Mouse (Mus musculus): ENCODE data around the gene Ada.

The Ada gene

GRCm38 (mm10) chr2:163749647-163750611, at the start of gene Ada:
Gene Ada, minus strand, starts transcription at chr2:163750239.
- DNase-seq (ENCODE audit: low read depth, low spot score), result peak; percentile 38

GRCm38 (mm10) chr2:163798411-163798810, 48.4 kb upstream of the Ada start:
- DNase-seq (ENCODE audit: low read depth, low spot score), result no peak

DNA sequence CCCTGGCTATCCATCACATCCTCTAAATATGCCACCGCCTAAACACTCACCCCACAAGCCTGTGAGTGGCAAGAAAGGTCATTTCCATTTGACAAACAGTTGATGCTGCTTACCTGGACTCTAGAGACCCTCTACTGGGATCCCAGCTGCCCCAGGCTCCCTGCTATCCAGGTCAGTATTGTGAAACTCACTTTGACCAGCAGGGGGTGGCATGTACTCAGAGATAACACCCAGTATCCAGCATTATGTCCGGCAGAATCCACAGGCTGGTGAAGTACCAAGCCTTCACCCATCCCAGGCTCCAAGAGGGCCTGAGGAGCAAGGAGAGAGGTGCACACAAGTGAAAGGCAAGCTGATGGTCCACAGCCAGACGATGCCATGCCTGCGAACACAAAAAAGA, 38.4 kb upstream of the Ada start:
- DNase-seq (ENCODE audit: low read depth, low spot score), result peak; percentile 63

- peak; percentile 51 for DNase-seq (ENCODE audit: low read depth, low spot score)
Observed at GRCm38 (mm10) chr2:163787709-163788108, 37.7 kb upstream of the Ada start.

DNA sequence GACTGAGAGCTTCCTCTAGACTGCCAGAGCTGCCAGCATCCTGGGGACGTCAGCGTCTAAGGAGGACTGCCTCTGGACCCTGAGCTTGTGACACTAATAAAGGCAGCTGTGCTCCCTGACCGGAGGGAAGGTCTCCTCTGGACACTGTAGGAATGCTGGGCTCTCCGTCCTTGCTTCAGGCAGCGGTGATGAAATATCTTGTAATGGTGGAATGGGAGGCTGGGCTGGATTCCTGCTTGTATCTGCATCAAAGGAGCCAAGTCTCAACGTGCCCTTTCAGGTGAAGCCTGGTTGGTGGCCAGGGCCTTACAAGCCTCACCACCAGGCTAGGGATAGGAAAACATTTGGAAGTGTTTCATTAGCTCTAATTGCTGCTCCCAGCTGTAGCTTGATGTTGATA, 37.0 kb upstream of the Ada start:
- no peak for DNase-seq (ENCODE audit: low read depth, low spot score)

- no peak for DNase-seq (ENCODE audit: low read depth, low spot score)
Observed at GRCm38 (mm10) chr2:163783901-163784300, 33.9 kb upstream of the Ada start.

DNA sequence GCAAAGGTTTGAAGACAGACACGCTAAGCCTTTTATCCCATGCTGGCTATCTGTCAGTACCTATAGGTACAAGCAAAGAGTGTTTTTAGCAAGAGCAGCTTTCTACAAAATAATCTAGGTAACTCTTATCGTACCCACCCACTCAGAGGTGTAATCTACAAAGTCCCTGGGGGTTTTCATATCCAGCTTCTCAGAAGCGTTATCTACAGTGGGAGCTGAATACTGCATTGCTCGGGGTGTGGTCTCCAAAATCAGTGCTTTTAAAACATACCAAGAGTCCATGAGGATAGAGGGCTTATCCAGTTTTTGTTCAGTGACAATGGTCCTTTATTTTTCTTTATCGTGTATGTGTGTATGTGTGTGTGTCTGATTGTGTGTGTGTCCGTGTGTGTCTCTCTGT, 33.3 kb upstream of the Ada start:
- no peak for DNase-seq (ENCODE audit: low read depth, low spot score)

GRCm38 (mm10) chr2:163778896-163779295, 28.9 kb upstream of the Ada start:
- DNase-seq (ENCODE audit: low read depth, low spot score), result no peak

DNA sequence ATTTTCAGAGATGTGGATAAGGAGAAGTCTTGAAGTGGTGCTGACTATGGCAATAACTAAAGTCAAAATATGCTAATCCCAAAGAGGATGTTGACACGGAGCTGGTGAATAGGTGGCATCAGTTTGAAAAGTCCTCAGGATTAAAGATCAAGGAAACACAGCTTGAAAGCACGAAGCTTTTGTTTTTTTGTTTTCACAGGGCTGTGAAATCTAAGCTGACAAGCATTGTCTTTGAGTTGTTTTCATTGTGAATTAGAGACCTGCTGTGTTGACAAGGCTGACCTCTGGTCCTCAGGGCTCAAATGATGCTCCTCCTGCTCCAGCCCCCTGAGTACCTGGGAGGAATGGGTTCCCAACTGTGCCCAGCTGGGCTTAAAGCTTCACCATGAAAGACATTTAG, 27.0 kb upstream of the Ada start:
- no peak for DNase-seq (ENCODE audit: low read depth, low spot score)

GRCm38 (mm10) chr2:163776661-163777060, 26.6 kb upstream of the Ada start:
- no peak for DNase-seq (ENCODE audit: low read depth, low spot score)

DNA sequence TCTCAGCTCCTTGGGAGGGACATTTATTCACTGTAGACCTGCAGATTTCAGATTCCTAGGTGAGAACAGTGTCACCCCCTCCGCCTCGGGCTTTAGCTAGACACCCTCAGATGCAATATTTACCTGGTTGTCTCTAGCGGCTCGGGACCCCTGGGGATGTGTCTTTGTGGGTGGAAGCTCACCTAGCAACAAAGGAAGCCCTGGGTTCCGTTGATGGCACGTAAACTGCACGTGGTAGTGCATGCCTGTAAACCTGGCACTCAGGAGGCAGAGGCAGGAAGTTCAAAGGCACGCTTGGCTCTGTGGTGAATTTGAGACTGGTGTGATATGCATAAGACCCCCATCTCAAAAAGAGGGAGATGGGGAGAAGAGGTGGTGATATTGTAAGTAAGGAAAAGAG, 20.7 kb upstream of the Ada start:
- no peak for DNase-seq (ENCODE audit: low read depth, low spot score)

DNA sequence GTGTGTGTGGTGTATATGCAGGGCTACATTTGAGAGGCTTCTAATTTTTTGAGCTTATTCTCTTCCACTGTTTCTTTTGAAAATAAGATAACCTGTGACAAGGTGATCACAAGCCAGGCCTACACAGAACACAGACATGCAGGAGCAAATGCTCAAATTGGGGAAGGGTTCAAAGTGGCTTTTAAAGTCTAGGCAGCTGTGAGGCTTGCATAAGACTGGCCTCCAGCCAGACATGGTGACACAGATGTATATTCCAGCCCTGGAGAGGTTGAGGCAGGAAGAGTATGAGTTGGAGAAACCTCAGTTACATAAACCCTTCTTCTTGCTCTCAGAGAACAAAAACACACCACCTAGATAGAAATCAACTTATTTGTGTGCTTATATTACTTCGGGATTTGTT, 16.9 kb upstream of the Ada start:
- DNase-seq (ENCODE audit: low read depth, low spot score), result no peak

- no peak for DNase-seq (ENCODE audit: low read depth, low spot score)
Observed at GRCm38 (mm10) chr2:163766261-163766660, 16.2 kb upstream of the Ada start.

GRCm38 (mm10) chr2:163761402-163761801, 11.4 kb upstream of the Ada start:
- DNase-seq (ENCODE audit: low read depth, low spot score), result no peak

DNA sequence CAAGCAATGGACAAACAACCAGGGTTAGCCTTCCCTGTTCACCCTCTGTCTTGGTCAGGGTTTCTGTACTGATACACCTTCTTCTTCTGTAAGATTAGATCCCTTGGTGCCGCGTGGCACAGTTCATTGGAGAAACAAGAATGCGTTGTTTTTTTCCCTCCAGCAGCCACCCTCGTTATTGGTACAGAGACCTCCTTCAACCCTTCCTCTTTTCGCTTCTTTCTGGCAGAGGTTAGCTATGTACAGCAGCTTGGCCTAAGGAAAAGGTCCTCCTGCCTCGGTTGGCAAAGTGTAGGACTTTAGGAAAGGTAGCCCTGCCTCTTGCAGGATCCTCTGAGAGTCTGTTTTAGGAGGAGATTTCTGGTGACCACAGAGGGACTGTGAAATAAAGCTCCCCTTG, 10.6 kb upstream of the Ada start:
- DNase-seq (ENCODE audit: low read depth, low spot score), result no peak

DNA sequence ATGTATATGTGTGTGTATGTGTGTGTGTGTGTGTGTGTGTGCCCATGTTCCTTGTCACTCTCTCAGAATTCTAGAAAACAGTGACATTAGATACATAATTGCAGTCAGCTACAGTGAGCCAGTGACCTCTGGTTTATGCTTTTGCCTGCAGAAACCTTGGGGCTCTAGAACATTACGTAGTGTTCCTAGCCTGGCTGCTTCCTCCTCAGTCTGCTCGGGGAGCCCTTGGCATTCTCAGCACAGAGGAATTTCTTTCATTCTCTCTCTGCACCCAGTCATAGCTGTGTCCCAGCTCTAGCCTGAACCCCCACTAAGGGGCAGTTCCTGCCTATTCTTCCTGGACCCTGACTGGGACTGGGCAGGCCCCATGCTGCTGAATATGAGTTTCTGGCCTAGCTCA, 8.1 kb upstream of the Ada start:
- DNase-seq (ENCODE audit: low read depth, low spot score), result no peak

DNA sequence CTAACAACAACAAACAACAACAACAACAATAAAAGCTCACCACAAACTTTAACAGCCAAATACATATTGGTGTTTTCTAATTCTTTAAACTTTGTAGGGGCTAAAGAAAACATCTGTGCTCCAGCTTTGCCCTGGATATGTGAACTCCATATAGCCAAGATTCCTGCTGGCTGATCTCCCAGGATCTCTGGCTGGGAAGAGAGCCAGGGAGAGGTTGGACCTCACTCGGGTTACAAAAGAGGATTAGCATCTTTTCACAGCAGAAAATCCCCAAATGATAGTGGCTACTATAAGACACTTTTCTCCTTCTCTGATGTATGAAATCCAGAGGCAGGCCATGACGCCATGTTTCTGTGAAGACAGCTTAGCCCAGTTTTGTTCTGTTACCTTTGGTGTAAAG, 6.7 kb upstream of the Ada start:
- DNase-seq (ENCODE audit: low read depth, low spot score), result no peak

DNA sequence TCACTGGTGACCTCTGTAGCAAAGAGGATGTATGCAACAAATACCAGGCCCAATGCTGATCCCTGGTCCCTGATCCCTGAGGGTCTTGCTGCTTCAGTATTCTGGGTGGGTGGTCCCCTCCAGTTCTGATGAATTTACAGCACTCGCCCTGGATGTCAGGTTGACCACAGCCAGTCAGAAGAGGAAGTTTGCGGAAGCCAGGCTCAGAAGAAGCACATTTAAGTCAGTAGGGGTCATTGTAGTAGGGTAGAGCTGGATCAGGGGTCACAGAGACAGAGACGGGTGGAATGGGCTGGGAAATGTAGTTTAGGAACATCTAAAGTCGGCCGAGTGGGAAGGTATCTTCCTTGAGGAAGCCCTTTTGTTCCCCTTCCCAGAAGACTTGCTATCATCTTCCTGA, 4.2 kb upstream of the Ada start:
- DNase-seq (ENCODE audit: low read depth, low spot score), result no peak

GRCm38 (mm10) chr2:163744801-163745570, 5.1 kb downstream of the Ada start:
- DNase-seq (ENCODE audit: low read depth, low spot score), result no peak

GRCm38 (mm10) chr2:163743357-163743756, 6.7 kb downstream of the Ada start:
- no peak for DNase-seq (ENCODE audit: low read depth, low spot score)

- DNase-seq (ENCODE audit: low read depth, low spot score), result no peak
Observed at GRCm38 (mm10) chr2:163742656-163743055, 7.4 kb downstream of the Ada start.

DNA sequence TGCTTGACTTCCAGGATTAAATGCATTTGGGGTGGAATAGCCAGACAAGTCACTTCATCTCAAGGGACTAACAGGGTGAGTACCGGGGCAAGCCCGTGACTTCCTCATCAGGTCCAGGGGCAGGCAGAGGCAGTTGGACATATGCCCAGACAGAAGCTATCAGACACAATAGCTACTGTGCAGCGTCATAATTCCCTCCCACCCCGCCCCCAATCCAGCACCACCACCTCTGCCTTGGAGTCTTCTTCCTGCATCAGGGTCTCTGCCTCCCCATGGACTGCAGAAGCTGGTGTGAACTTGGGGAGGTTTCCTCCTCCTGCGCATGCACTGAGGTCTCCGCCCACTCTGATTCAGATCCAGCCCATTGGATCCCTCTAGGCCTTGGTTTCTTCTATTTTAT, 14.1 kb downstream of the Ada start:
- no peak for DNase-seq (ENCODE audit: low read depth, low spot score)

DNA sequence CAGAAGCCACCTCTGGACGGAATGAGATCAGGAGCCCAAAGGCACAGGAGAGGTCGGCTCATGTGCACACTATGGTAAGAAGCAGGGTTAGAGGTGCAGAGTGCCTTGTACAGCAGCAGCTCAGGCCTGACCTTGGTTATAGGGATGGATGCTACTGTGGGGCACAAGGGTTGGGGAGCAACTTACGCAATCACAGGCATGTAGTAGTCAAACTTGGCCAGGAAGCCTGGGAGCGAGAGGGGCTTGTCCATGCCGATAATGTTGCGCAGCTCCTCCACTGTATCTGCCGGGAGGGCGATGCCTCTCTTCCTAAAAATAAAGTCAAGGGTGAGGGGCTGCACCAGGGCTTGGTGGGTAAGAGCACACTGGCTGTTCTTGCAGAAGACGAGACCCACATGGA, 14.9 kb downstream of the Ada start:
- DNase-seq (ENCODE audit: low read depth, low spot score), result no peak

Data from embryo, embryonic 11.5 days (tissue).